Mouse (Mus musculus): ENCODE data around the gene Tcirg1.

DNA sequence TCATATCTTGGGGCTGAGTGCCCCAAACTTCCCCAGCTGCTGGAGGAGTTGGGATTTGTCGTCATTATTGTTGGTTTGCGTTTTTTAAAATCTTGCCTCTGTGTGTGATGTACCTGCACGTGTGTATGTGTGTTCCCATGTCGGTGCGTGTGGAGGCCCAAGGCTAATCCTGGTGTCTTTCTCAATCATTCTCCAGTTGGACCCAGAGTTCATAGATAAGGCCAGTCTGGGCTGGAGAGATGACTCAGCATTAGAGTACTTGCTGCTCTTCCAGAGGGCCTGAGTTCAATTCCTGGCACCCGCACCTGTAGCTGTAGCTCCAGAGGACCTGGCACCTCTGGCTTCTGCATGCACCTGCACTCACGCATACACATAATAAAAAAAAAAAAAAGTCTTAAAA, 17.9 kb upstream of the Tcirg1 start:
- TF ChIP-seq POLR2A (IDR thresholded peaks at IDR 0.05; ENCODE audit: borderline replicate concordance, extremely low read depth, insufficient read depth, insufficient read length, poor library complexity, severe bottlenecking) = no peak
- TF ChIP-seq CTCF (IDR thresholded peaks at IDR 0.05; ENCODE audit: borderline replicate concordance, extremely low read depth, insufficient read depth, insufficient read length) = no peak
